Mouse (Mus musculus) MEL (cell line): ENCODE measurements around the gene Ap2b1. TPM values are rescaled to one million over a fixed set of nuclear protein-coding genes. Genes with fewer than 3 reads are reported as not detected.

Experiments
- DNase-seq: peaks from one replicate; pipeline ENCODE4 v3.0.0; 2011; ENCODE audit warnings: low read depth, low spot score
- H3K27ac ChIP-seq: 2 replicates; pipeline ENCODE4 v1.5.1; 2012; ENCODE audit warnings: low read depth, mild to moderate bottlenecking, control low read depth, low read length, moderate library complexity; ENCODE audit not compliant: control insufficient read depth
- H3K27me3 ChIP-seq, 2 experiments: fragments of 150-350 bp in 1 of 2; sonication (generic) in 1 of 2; 2 replicates each; pipeline ENCODE4 v1.6.1; 2012; ENCODE audit warnings: low read length in 2 of 2, mild to moderate bottlenecking in 2 of 2, improper control_type of control experiment in 1 of 2, moderate library complexity in 1 of 2; ENCODE audit not compliant: insufficient read depth in 2 of 2, control insufficient read depth in 1 of 2
- H3K36me3 ChIP-seq, 2 experiments: 2 replicates each; pipeline ENCODE4 v1.6.1; 2012 to 2014; ENCODE audit warnings: low read length in 2 of 2, improper control_type of control experiment in 1 of 2, inconsistent platforms in 1 of 2, mild to moderate bottlenecking in 1 of 2; ENCODE audit not compliant: insufficient read depth in 2 of 2, control insufficient read depth in 1 of 2
- H3K4me1 ChIP-seq, 2 experiments: fragments of 150-350 bp in 1 of 2; sonication (generic) in 1 of 2; 2 replicates each; pipeline ENCODE4 v1.6.1; 2012; ENCODE audit warnings: low read length in 2 of 2, improper control_type of control experiment in 1 of 2, mild to moderate bottlenecking in 1 of 2; ENCODE audit not compliant: insufficient read depth in 2 of 2, control insufficient read depth in 1 of 2
- H3K4me3 ChIP-seq, 2 experiments: fragments of 150-350 bp in 1 of 2; sonication (generic) in 1 of 2; 2 replicates each; pipeline ENCODE4 v1.5.1; 2012; ENCODE audit warnings: low read depth in 2 of 2, low read length in 2 of 2, mild to moderate bottlenecking in 2 of 2, moderate library complexity in 2 of 2, control low read depth in 1 of 2, improper control_type of control experiment in 1 of 2; ENCODE audit not compliant: control insufficient read depth in 1 of 2, insufficient read depth in 1 of 2
- H3K79me2 ChIP-seq: 2 replicates; pipeline ENCODE4 v1.6.1; 2012; ENCODE audit warnings: mild to moderate bottlenecking, low read length, moderate library complexity; ENCODE audit not compliant: control insufficient read depth, poor library complexity, insufficient read depth
- H3K9ac ChIP-seq: 2 replicates; pipeline ENCODE4 v1.6.1; 2012; ENCODE audit warnings: low read depth, mild to moderate bottlenecking, control low read depth, low read length, moderate library complexity; ENCODE audit not compliant: control insufficient read depth, poor library complexity, severe bottlenecking
- H3K9me3 ChIP-seq: fragments of 150-350 bp; sonication (generic); replicated peaks from 2 replicates; pipeline ENCODE4 v1.6.1; 2012; ENCODE audit warnings: mild to moderate bottlenecking, low read length, improper control_type of control experiment, moderate library complexity; ENCODE audit not compliant: insufficient read depth
- BHLHE40 ChIP-seq: IDR thresholded peaks from 2 replicates; pipeline ENCODE4 v1.6.1; 2012; ENCODE audit warnings: low read depth, mild to moderate bottlenecking, inconsistent platforms, low read length, improper control_type of control experiment, borderline replicate concordance
- CHD1 ChIP-seq: IDR thresholded peaks from 2 replicates; pipeline ENCODE4 v1.6.1; 2012; ENCODE audit warnings: low read depth, mild to moderate bottlenecking, inconsistent platforms, low read length, improper control_type of control experiment
- CTCF ChIP-seq, 3 experiments: IDR thresholded peaks in 2 of 3; conservative IDR thresholded peaks in 1 of 3; 2 replicates each; pipeline ENCODE4 v1.5.1; 2011 to 2012; ENCODE audit warnings: low read length in 3 of 3, low read depth in 2 of 3, mild to moderate bottlenecking in 2 of 3, improper control_type of control experiment in 1 of 3, inconsistent platforms in 1 of 3, mixed read lengths in 1 of 3, moderate library complexity in 1 of 3; ENCODE audit not compliant: control insufficient read depth in 1 of 3, insufficient read depth in 1 of 3, poor library complexity in 1 of 3, severe bottlenecking in 1 of 3
- ELF1 ChIP-seq: IDR thresholded peaks from 2 replicates; pipeline ENCODE4 v1.6.1; 2014; ENCODE audit warnings: low read depth, mild to moderate bottlenecking, inconsistent platforms, low read length, improper control_type of control experiment, moderate library complexity
- EP300 ChIP-seq, 2 experiments: IDR thresholded peaks; 2 replicates each; pipeline ENCODE4 v1.6.1; 2011; ENCODE audit warnings: improper control_type of control experiment in 2 of 2, low read length in 2 of 2, low read depth in 1 of 2, mild to moderate bottlenecking in 1 of 2
- GABPA ChIP-seq: IDR thresholded peaks from 2 replicates; pipeline ENCODE4 v1.6.1; 2012; ENCODE audit warnings: low read depth, mild to moderate bottlenecking, inconsistent platforms, low read length, improper control_type of control experiment, moderate library complexity
- GATA1 ChIP-seq: IDR thresholded peaks from 2 replicates; pipeline ENCODE4 v1.6.1; 2011; ENCODE audit warnings: low read depth, low read length, improper control_type of control experiment
- HCFC1 ChIP-seq: IDR thresholded peaks from 2 replicates; pipeline ENCODE4 v1.6.1; 2012; ENCODE audit warnings: low read depth, mild to moderate bottlenecking, inconsistent platforms, low read length, improper control_type of control experiment, moderate library complexity
- MAFK ChIP-seq: IDR thresholded peaks from 2 replicates; pipeline ENCODE4 v1.6.1; 2011; ENCODE audit warnings: low read depth, mild to moderate bottlenecking, low read length, improper control_type of control experiment, borderline replicate concordance
- MAX ChIP-seq: IDR thresholded peaks from 2 replicates; pipeline ENCODE4 v1.6.1; 2011; ENCODE audit warnings: low read length, improper control_type of control experiment
- MAZ ChIP-seq: IDR thresholded peaks from 2 replicates; pipeline ENCODE4 v1.6.1; 2012; ENCODE audit warnings: low read depth, mild to moderate bottlenecking, inconsistent platforms, low read length, improper control_type of control experiment
- MXI1 ChIP-seq: IDR thresholded peaks from 2 replicates; pipeline ENCODE4 v1.6.1; 2011; ENCODE audit warnings: mild to moderate bottlenecking, low read depth, low read length, improper control_type of control experiment
- MYB ChIP-seq: IDR thresholded peaks from 2 replicates; pipeline ENCODE4 v1.6.1; 2011; ENCODE audit warnings: mild to moderate bottlenecking, low read depth, low read length, improper control_type of control experiment
- MYC ChIP-seq: IDR thresholded peaks from 2 replicates; pipeline ENCODE4 v1.6.1; 2011; ENCODE audit warnings: low read depth, mild to moderate bottlenecking, low read length, improper control_type of control experiment, moderate library complexity
- NRF1 ChIP-seq: IDR thresholded peaks from 2 replicates; pipeline ENCODE4 v1.6.1; 2014; ENCODE audit warnings: low read depth, mild to moderate bottlenecking, inconsistent platforms, low read length, improper control_type of control experiment, moderate library complexity; ENCODE audit not compliant: poor library complexity, insufficient read depth, severe bottlenecking
- POLR2AphosphoS2 ChIP-seq: IDR thresholded peaks from 2 replicates; pipeline ENCODE4 v1.6.1; 2011; ENCODE audit warnings: low read length, improper control_type of control experiment
- RAD21 ChIP-seq: IDR thresholded peaks from 2 replicates; pipeline ENCODE4 v1.6.1; 2011; ENCODE audit warnings: mild to moderate bottlenecking, low read depth, low read length, improper control_type of control experiment
- RCOR1 ChIP-seq: IDR thresholded peaks from 2 replicates; pipeline ENCODE4 v1.6.1; 2012; ENCODE audit warnings: low read depth, mild to moderate bottlenecking, inconsistent platforms, low read length, improper control_type of control experiment
- SIN3A ChIP-seq: IDR thresholded peaks from 2 replicates; pipeline ENCODE4 v1.6.1; 2012; ENCODE audit warnings: low read length, improper control_type of control experiment, inconsistent platforms
- SMC3 ChIP-seq: IDR thresholded peaks from 2 replicates; pipeline ENCODE4 v1.6.1; 2011; ENCODE audit warnings: low read depth, low read length, improper control_type of control experiment
- TAL1 ChIP-seq: IDR thresholded peaks from 2 replicates; pipeline ENCODE4 v1.6.1; 2012; ENCODE audit warnings: mild to moderate bottlenecking, inconsistent platforms, low read length, moderate library complexity, mixed read lengths
- TBP ChIP-seq: IDR thresholded peaks from 2 replicates; pipeline ENCODE4 v1.8.0; 2011; ENCODE audit warnings: low read depth, low read length, improper control_type of control experiment
- UBTF ChIP-seq: IDR thresholded peaks from 2 replicates; pipeline ENCODE4 v1.6.1; 2012; ENCODE audit warnings: low read depth, mild to moderate bottlenecking, inconsistent platforms, low read length, improper control_type of control experiment, moderate library complexity, borderline replicate concordance; ENCODE audit not compliant: insufficient read depth
- USF1 ChIP-seq: IDR thresholded peaks from 2 replicates; pipeline ENCODE4 v1.6.1; 2014; ENCODE audit warnings: low read depth, mild to moderate bottlenecking, inconsistent platforms, low read length, improper control_type of control experiment, moderate library complexity
- ZC3H11A ChIP-seq: IDR thresholded peaks from 2 replicates; pipeline ENCODE4 v1.6.1; 2012; ENCODE audit warnings: low read depth, mild to moderate bottlenecking, inconsistent platforms, low read length, improper control_type of control experiment
- ZMIZ1 ChIP-seq: IDR thresholded peaks from 2 replicates; pipeline ENCODE4 v1.6.1; 2012; ENCODE audit warnings: low read depth, mild to moderate bottlenecking, inconsistent platforms, low read length, improper control_type of control experiment, moderate library complexity
- ZNF384 ChIP-seq: IDR thresholded peaks from 2 replicates; pipeline ENCODE4 v1.6.1; 2012; ENCODE audit warnings: low read depth, mild to moderate bottlenecking, inconsistent platforms, low read length, improper control_type of control experiment
- polyA plus RNA-seq, 2 experiments: library from polyadenylated mRNA; stranded (reverse) in 1 of 2; unstranded in 1 of 2; fragments of >175 nt in 1 of 2; fragments of >200 nt in 1 of 2; gene quantifications; 2 replicates each; pipeline versions ENCODE4 v1.2.1 to v1.2.4; 2012; ENCODE audit warnings: low replicate concordance in 2 of 2, low read depth in 1 of 2; ENCODE audit not compliant: insufficient read length in 2 of 2, insufficient read depth in 1 of 2, missing spikeins in 1 of 2
- total RNA-seq: library from RNA; depleted of rRNA; stranded (reverse); fragments of 300-350 nt; gene quantifications from 2 replicates; pipeline ENCODE4 v1.2.3, GENCODE M21; 2012

The Ap2b1 gene
- total and polyA plus RNA-seq, 3 experiments = 60.6 to 165 (median 68.9) TPM

DNA sequence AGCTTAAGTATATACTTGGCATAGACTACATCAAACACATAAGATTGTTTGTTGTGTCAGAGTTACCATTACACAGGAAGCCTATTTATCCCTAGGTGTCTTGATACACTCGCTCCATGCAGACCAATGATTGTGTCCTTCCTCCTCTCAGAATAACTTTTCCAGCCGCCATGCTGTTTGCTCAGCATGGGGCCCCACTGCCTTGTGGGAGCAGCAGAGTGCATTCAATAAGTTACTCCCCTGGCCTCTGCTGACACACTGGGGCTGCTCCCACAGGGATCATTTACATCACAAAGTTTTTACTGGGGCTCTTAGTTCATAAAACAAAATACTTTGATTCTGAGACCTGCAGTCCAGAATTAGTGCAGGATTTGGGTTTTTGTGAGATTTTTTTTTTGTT lies 40.9 kb downstream of the Ap2b1 start:
- H3K9ac ChIP-seq = no peak overlapping the region
- peaks cover 0 to 56% of the 10 kb centered on the region in 2 experiments; a peak in 2 of 4 replicates for H3K36me3 ChIP-seq
- DNase-seq = no peak
- no peak overlapping the region for H3K4me3 ChIP-seq
- H3K27me3 ChIP-seq = no peaks in the 10 kb centered on the region
- H3K27ac ChIP-seq = no peak overlapping the region
- no peaks in the 10 kb centered on the region for H3K9me3 ChIP-seq
- H3K4me1 ChIP-seq = no peaks in the 10 kb centered on the region
- no peaks in the 10 kb centered on the region for H3K79me2 ChIP-seq
- TF ChIP-seq TBP (no peak), BHLHE40 (no peak), NRF1 (no peak), ZC3H11A (no peak), MAFK (no peak), EP300 (IDR thresholded peaks at IDR 0.05; ENCODE audit: low read depth in 1 of 2, low read length in 2 of 2) (no peak), RCOR1 (no peak), ELF1 (no peak), CHD1 (no peak), MYB (no peak), UBTF (no peak), GABPA (no peak), GATA1 (no peak), HCFC1 (no peak), MAZ (no peak), SIN3A (no peak), USF1 (no peak)

DNA sequence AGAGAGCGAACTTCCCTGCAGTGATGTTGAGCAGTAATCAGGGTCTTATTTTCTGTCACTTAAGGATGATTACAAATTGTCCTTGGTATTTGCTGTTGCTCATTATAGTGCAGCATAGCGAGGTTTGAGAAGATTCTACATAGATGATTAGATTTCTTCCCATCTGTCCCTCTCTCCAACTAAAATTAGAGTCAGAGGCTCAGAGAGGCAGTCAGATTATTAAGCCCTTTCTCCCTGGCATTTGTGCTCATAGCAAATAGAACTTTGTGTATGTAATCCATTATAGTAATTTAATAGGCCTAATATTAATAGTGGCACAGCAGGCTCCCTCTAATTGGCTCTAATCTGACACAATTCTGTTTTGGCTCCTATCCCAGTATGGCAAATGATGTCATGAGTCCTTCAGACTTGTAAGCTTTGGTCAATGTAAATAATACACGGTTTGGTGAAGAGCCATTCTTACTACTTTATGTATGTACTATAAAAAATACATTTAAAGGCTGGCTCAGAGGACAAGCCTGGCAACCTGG lies 43.0 kb downstream of the Ap2b1 start:
- no peaks in the 10 kb centered on the region for H3K9me3 ChIP-seq
- no peak for DNase-seq
- TF ChIP-seq USF1 (no peak), ZC3H11A (no peak), MYC (no peak), ZNF384 (no peak), MAX (no peak), SMC3 (no peak), POLR2AphosphoS2 (no peak), GABPA (no peak), RAD21 (no peak), SIN3A (no peak), ZMIZ1 (no peak), GATA1 (no peak), MXI1 (no peak), MYB (no peak), CTCF (IDR thresholded peaks at IDR 0.05 in 2 of 3, conservative IDR thresholded peaks at IDR 0.05 in 1 of 3; ENCODE audit: control insufficient read depth in 1 of 3, insufficient read depth in 1 of 3, low read depth in 2 of 3, low read length in 3 of 3, poor library complexity in 1 of 3, severe bottlenecking in 1 of 3) (no peak), TAL1 (no peak)
- TF ChIP-seq, all 39 proteins: peak for 0
- no peak overlapping the region for H3K27ac ChIP-seq
- peaks cover 0 to 55% of the 10 kb centered on the region in 2 experiments; a peak in 2 of 4 replicates for H3K36me3 ChIP-seq
- no peaks in the 10 kb centered on the region for H3K4me1 ChIP-seq
- H3K79me2 ChIP-seq = no peaks in the 10 kb centered on the region
- no peaks in the 10 kb centered on the region for H3K27me3 ChIP-seq
- H3K4me3 ChIP-seq = no peak overlapping the region
- H3K9ac ChIP-seq = no peak overlapping the region
